7 mouse cellular contexts compared by ENCODE assay signal in genomic region chr3:68717346-68717745, GRCm38 (mm10). TPM values are rescaled to one million over a fixed set of nuclear protein-coding genes. Genes with fewer than 3 reads are reported as not detected.
A peak's percentile ranks its signal among the peaks of the same experiment; 100 is the strongest.
DNase-seq lines count a peak whose midpoint lies in the region; ATAC-seq and TF ChIP-seq lines count a peak whose summit lies in the region.
"Not testable (repeated sequence)": the region's sequence is repeated elsewhere in the genome, so short reads cannot be mapped to it uniquely, and the experiment has no call there.

No protein-coding gene starts in this region.

- 39% methylated on average over 5 of the region's 5 CpGs for WGBS in cerebellum, adult 2 months
- WGBS in forebrain, postnatal 0 days, result 43% methylated on average over 5 of the region's 5 CpGs
- WGBS in hindbrain, embryonic 14.5 days, result 48% methylated on average over 5 of the region's 5 CpGs

- H3K4me1 ChIP-seq in cerebellum, adult 2 months (ENCODE audit: control insufficient read depth, insufficient read depth, low read length); forebrain, postnatal 0 days (ENCODE audit: insufficient read depth); hindbrain, embryonic 14.5 days (replicated peaks; ENCODE audit: control insufficient read depth, insufficient read depth, low read length): not testable (repeated sequence)

- POLR2A ChIA-PET in Patski (lab: Charles Lee), result interaction anchor here (0.9 kb wide), 1 partner anchor 175 kb away, joined by 3 read pairs; no protein-coding TSS in a partner anchor

- H3K27me3 ChIP-seq in Patski; cerebellum, adult 2 months (ENCODE audit: control insufficient read depth, insufficient read depth, low read length); forebrain, postnatal 0 days (ENCODE audit: insufficient read depth, low read length); hindbrain, embryonic 14.5 days (ENCODE audit: control insufficient read depth, insufficient read depth, low read length): not testable (repeated sequence)

- not testable (repeated sequence) for DNase-seq in Patski (ENCODE audit: low read depth, low spot score)
- DNase-seq in cerebellum, adult 2 months, result peak in 1 of 2 experiments; percentile 30
- peak; percentile 79 for DNase-seq in forebrain, postnatal 0 days
- DNase-seq in hindbrain, embryonic 14.5 days (ENCODE audit: low spot score), result peak; percentile 68
- DNase-seq in left cerebral cortex, adult 18-20 months (ENCODE audit: low spot score in 2 of 2), result peak; percentile 71 to 75
- peak; percentile 25 for DNase-seq in skeletal muscle tissue, adult 2 months (ENCODE audit: low read depth, low spot score)

- TF ChIP-seq POLR2A in cerebellum, adult 2 months (IDR thresholded peaks at IDR 0.05; ENCODE audit: borderline replicate concordance, insufficient read depth, low read length), result not testable (repeated sequence)

- in situ Hi-C loops in Patski (cut with MboI; ENCODE audit: low pct_unique_long_range_greater_than_20kb), result loop anchor here (10.0 kb wide), 5 partner anchors 103 to 663 kb away; no protein-coding TSS in a partner anchor

- TF ChIP-seq CTCF in Patski (IDR thresholded peaks at IDR 0.05), result peak; percentile 93
- peak; percentile 55; the same call in 1 of the 2 replicates for TF ChIP-seq CTCF in cerebellum, adult 2 months (IDR thresholded peaks at IDR 0.05; ENCODE audit: borderline replicate concordance, insufficient read depth, low read depth, low read length)
- peak; percentile 68 for TF ChIP-seq CTCF in forebrain, postnatal 0 days (IDR thresholded peaks at IDR 0.05; ENCODE audit: low read depth)

- H3K9ac ChIP-seq in forebrain, postnatal 0 days; hindbrain, embryonic 14.5 days: not testable (repeated sequence)

- not testable (repeated sequence) for H3K36me3 ChIP-seq in forebrain, postnatal 0 days (ENCODE audit: insufficient read depth); hindbrain, embryonic 14.5 days (replicated peaks; ENCODE audit: control insufficient read depth, insufficient read depth)

- H3K4me2 ChIP-seq in forebrain, postnatal 0 days (ENCODE audit: low read depth); hindbrain, embryonic 14.5 days (replicated peaks): not testable (repeated sequence)

- H3K27ac ChIP-seq in cerebellum, adult 2 months (ENCODE audit: insufficient read depth, low read length); forebrain, postnatal 0 days (ENCODE audit: low read depth, low read length); hindbrain, embryonic 14.5 days: not testable (repeated sequence)

- not testable (repeated sequence) for H3K4me3 ChIP-seq in cerebellum, adult 2 months (replicated peaks; ENCODE audit: insufficient read depth, low read depth, low read length); forebrain, postnatal 0 days (ENCODE audit: low read depth, low read length); hindbrain, embryonic 14.5 days (replicated peaks; ENCODE audit: low read length)

- CTCF ChIA-PET in Patski (lab: Charles Lee), result interaction anchor here (0.6 to 5.4 kb wide), 35 partner anchors 9 to 1219 kb away, joined by 3 to 61 read pairs (median 4); no protein-coding TSS in a partner anchor

- not testable (repeated sequence) for ATAC-seq in Patski; hindbrain, embryonic 14.5 days (ENCODE audit: low FRiP score)
- peak; percentile 65 for ATAC-seq in forebrain, postnatal 0 days
- peak; percentile 83 for ATAC-seq in megakaryocyte progenitor cell, adult 5-6 weeks (replicated peaks; ENCODE audit: poor library complexity)

- H3K9me3 ChIP-seq in forebrain, postnatal 0 days (ENCODE audit: low read length); hindbrain, embryonic 14.5 days (ENCODE audit: control insufficient read depth, low read length): not testable (repeated sequence)

RNA-seq across cellular contexts. Expression of gene Il12a, which starts 26.9 kb away (rescaled TPM):
- polyA plus RNA-seq in Patski (2021), result not detected
- polyA plus RNA-seq in cerebellum, adult 2 months (2012; rRNA removed), result 0.68 and 1.1 TPM in 2 replicates
- 0.23 TPM in 1 of 2 replicates, not detected in the other for total RNA-seq in forebrain, postnatal 0 days (2014; rRNA removed)
- polyA plus RNA-seq in forebrain, postnatal 0 days (2015; fragmentation: Nextera tagmentation; extraction: Ambion mirVana), result 0.40 TPM in 1 of 2 replicates, not detected in the other
- polyA plus RNA-seq in hindbrain, embryonic 14.5 days (2014; fragmentation: Nextera tagmentation; extraction: Ambion mirVana), result not detected in 2 replicates
- total RNA-seq in left cerebral cortex, adult 18-20 months (2021), result 1 to 10 TPM; 4.6 to 4.7 TPM
- 41.2 and 51.4 TPM in 2 replicates for total RNA-seq in megakaryocyte progenitor cell, adult 5-6 weeks (2015)
- total RNA-seq in megakaryocyte progenitor cell, adult 5-6 weeks (2017), result 30.2 and 46.1 TPM in 2 replicates
